Mouse (Mus musculus) heart, adult 9 months (tissue): ENCODE results near the gene Stk17b.

Experiments
- DNase-seq, 2 experiments: peaks; one replicate each; pipeline ENCODE4 v3.0.0; 2022; ENCODE audit warnings: low spot score in 2 of 2

Gene Stk17b

DNA sequence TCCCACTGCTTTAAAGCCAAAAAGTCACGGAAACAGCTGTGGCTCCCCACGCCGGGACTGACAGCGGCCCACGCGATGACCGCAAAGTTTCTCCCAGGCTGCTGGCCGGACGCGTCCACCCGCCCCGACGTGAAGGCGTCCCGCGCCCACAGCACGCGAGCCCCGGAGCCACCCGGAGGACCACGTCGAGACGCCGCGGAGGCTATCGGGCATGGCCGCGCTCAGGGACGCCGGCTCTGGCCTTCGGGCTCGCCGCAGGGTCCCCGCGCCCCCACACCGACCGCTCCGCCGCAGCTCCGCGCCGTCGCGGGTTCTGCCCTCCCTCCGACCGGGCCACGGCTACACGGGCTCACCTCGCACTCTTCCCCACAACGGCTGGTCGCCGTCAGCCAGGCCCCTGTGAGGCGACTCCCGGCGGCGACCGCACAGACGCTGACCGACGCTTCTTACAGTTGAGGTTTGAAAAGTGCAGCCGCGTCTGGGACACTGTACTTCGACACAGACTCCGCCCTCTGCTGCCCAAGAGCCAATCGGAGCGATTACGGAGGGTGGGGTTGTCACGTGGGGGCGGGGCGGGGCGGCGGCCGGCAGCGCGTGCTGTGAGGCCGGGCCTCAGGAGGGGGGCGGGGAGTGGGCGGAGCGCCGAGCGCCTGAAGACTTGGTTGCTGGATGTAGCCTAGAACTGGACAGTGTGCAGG lies at the start of gene Stk17b:
Gene Stk17b (minus strand): TSS at position 504 of the 698 bp plus-strand sequence.
- DNase-seq, result peak; percentile 90

DNA sequence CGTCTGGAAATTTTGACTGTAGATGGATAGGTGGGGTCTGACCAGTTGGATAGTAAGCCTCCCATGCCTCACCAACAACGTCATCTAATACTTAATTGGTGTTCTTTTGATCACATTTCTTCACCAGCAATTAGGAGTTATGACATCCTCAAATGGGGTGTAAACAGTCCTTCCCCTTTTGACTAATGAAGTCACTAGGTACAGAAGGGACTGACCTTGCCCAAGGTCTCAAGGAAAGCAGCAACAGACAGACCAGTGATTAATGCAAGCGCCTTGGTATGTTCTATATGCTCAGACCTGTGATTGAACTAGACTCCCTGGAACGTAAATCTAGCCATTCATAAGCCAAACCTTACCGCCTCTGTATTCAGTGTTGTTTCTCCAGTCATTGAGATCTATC lies 45.3 kb upstream of the Stk17b start:
- no peak for DNase-seq

DNA sequence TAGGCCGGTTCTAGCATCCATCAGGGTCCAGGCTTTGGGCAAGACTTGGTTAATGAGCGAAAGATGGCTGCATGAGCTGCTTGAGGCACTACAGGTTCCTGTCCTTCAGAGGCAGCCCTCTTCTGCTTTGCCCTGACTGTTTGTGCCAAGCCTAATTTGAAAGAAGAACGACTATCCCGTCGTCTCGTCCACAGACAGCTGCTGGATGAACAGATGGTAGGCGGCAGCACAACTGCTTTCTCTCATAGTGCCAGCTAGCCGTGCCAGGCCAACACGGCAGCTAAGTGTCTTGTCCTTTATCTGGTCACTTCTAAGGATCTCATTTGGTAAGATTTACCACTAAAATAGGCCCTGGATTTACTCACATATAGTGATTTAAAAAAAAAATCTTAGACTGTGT lies 44.1 kb upstream of the Stk17b start:
- DNase-seq, result no peak

- no peak for DNase-seq
These were observed 39.7 kb upstream of the Stk17b start for GRCm38 (mm10) chr1:53824446-53825337.

DNA sequence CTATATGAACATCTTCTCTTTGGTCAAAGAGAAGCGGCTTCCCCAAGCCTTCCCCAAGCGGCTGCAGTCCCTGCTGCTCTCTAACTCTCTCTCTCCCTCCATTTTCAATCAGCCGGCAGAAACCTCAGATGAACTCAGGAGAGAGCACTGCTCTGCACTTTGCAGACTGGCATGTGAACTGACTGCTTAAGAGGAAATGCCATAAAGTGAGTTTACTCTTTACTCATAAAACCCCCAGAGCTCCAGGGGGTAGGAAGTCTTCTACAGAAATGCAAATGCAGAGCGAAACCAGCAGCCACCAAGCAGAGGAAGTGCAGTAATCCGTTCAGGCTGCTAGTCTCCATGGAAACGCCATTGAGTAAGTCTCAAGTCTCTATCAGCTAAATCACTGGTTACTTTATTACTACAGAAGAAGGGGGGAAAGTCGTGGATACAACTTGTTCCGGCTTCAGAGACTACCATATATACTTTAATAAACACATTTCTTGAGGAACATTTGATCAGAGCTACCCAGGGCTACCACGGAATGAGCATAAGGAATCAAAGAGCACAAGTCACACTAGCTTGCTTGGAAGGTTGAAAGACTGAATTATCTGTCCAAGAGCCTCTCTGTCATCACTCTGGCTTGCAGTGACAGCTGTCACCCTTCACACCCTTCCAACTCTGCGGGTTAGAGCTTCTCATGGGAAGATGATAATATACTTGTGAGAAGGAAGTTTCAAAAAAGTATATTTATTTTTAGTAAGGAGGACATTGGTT lies 38.8 kb upstream of the Stk17b start:
- peak; percentile 53 to 78 for DNase-seq

DNA sequence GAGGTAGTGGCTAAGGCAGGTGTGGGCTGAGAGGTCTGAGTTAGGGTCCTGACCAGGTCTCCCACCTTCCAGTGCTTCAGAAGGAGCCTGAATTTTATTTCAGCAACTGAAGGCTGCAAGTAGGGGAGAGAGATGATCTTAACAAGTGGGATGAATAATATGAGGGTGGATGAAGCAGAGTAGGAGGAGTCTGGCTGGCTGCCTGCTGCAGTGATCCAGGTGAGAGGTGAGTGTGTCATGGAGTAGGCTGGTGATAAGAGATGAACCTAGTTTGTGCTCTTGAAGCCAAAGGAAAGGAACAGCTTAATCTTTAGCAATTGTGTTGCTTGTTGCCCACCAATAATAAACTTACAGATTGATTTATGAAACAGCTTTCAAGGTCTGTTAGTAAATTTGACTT lies 37.0 kb upstream of the Stk17b start:
- DNase-seq, result no peak

DNA sequence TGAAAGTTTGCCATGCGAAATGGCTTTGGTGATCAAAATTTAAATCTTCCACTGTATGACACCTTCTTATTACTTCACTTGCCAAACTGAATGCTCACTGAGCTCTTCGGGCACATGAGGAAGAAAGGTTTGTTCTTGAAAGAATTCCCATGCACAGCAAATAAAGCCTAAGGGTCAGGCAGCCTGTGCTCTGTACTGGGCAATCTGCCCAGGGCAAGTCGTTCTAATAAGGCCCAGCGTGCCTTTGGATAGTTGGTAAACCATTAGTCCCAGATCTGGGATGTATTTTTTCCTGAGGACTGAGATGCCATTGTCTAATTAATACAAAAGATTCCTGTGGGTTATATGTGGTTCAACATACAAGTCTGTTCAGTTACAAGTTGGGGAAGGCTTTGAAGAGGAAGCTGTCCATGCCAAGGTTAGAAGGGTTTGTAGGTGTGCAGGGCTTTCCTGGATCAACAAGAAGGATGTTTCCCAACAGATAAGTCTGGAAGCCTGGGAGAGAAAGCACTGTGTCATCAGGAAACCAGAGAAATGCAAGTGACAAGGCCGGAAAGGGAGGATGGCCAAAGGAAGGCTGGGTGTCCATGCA lies 35.1 kb upstream of the Stk17b start:
- no peak for DNase-seq

- no peak for DNase-seq
These were observed 33.2 kb upstream of the Stk17b start for GRCm38 (mm10) chr1:53818072-53818862.

DNA sequence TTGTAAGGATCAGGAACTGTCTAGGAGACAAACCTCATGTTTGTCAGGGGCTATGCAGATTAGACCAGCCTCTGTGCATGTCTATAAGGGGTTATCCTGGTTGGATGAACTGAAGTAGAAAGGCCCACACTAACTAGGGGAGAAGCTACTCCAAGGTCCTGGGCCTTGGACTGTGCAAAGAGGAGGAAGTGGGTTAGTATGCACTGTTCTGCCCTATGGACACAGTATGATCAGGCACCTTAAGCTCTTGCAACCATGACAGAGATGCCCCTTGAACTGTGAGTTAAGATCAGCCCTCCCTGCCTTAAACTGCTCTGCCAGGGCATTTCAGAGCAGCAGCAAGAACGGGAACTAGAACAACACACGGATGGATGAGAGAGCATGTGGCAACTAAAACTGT lies 31.3 kb upstream of the Stk17b start:
- no peak for DNase-seq

- peak in 1 of 2 experiments; percentile 58 for DNase-seq
These were observed 29.2 kb upstream of the Stk17b start for GRCm38 (mm10) chr1:53814077-53814705.

- no peak for DNase-seq
These were observed 26.9 kb upstream of the Stk17b start for GRCm38 (mm10) chr1:53811919-53812318.

GRCm38 (mm10) chr1:53808229-53808628 lies 23.2 kb upstream of the Stk17b start:
- DNase-seq, result no peak

DNA sequence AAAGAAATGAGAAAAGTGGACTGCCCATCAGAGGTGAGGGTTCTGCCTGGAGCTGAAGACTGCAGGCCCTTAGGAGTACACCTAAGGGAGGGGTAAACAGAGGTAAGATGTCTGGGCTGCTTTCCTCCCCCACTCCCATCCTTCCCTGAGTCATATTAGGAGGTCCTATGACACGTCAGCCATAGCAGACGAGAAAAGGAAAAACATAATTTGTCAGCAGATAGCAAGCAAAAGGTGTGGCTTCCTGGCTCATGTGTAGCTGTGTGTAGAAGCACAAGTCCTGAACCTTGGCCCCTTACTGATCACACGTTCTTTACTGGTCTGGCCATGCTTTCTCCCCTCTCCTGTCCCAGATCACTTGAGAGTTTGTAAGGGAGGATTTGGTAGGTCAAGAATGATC lies 12.8 kb upstream of the Stk17b start:
- no peak for DNase-seq

DNA sequence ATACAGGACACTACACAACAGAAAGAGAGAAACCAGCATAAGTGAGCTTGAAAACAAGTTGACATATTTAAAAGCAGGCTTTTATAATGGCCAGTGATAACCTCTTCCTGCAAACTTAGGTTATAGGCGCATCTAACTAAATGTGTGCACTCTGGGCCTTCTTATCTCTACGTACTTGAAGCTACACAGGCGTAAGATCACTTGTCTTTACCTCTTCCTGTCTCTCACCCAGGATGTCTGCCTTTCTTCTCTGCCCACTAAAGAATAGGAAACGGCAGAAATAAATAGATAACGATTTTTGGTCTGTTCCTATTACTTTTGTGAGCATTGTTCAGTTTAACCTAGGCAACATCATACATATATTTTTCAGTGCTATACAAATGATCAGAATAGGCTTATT lies 12.1 kb upstream of the Stk17b start:
- no peak for DNase-seq

- DNase-seq, result no peak
These were observed 11.2 kb upstream of the Stk17b start for GRCm38 (mm10) chr1:53796271-53796670.

DNA sequence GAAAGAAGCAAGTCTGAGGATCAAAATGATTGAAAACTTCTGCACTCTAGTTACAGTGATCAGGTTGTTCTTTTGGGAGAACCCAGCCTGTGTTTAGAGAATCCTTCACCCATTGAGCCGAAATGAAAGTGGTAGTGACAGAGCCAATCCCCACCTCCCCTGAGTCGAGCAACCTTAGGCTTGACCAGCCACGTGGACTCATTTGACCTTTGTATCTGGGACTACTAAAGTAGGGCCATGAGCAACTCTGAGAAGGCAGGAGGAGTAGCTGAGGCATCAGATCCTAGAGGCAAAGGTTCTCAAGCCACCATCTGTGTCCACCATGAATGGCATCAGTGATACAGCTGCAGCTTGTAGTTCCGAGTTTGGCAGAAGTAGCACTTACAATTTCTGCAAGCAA lies 10.6 kb upstream of the Stk17b start:
- DNase-seq, result no peak

- no peak for DNase-seq
These were observed 10.1 kb upstream of the Stk17b start for GRCm38 (mm10) chr1:53795081-53795480.

DNA sequence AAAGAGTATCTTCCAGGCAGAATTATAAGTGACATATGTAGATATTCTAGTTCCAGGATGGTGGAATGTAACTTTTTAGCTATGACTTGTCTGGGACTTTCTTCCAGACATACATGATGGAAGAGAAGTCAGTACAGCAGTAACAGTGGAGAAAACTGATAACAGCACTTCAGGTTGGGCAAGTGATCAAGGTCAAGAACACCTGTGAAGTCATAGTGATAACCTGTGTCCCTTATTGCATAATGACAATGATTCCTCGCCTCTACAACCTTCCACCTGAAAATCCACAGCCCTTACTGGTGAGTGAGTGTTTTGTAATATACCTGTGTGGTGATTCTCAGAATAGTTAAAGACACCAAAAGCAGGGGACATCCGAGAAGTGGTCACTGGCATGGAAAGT lies 9.3 kb upstream of the Stk17b start:
- no peak for DNase-seq

DNA sequence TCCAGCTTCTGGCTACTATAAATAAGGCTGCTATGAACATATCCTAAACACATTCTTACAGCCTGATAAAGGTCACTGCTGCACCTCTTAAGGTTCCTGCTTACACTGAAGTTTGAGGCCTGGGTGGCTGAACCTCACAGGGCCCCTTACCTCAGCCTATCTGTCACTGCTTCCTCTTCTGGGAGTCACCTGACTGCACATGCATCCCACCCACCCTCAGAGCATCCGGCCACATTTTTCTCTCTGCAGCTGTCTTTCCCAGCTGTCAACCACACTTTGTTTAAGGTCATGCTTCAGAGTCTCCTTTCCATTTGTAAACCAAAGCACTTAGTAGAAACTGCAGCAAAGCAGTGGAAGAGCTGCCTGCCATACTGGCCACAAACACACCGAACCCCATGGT lies 6.3 kb upstream of the Stk17b start:
- DNase-seq, result peak in 1 of 2 experiments; percentile 24

GRCm38 (mm10) chr1:53784291-53784720 lies 718 bp downstream of the Stk17b start:
- peak; percentile 40 for DNase-seq

DNA sequence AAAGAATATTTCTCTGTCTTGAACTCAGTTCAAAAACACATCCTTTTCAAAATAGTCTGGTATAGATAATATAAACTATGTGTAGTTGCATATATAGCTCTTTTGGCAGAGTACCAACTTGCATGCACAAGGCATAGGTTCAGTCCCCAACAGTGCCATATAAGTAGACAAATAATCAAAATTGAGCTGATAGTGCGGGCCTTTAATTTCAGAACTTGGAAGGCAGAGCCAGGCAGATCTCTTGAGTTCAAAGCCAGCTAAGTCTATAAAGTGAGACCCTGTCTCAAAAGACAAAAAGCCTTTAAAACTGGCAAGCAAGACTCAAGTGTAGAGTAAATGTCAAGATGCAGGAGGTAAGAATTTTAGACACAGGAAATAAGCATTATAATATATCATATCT lies 2.1 kb downstream of the Stk17b start:
- no peak for DNase-seq
